Mouse (Mus musculus) telencephalon, adult 2 months (tissue): Measurements from ENCODE around the gene 1700024G13Rik.

Experiments used
- DNase-seq: peaks from one replicate; pipeline ENCODE4 v3.0.0-alpha.2; 2011; ENCODE audit warnings: low read depth, low spot score

1700024G13Rik gene

DNA sequence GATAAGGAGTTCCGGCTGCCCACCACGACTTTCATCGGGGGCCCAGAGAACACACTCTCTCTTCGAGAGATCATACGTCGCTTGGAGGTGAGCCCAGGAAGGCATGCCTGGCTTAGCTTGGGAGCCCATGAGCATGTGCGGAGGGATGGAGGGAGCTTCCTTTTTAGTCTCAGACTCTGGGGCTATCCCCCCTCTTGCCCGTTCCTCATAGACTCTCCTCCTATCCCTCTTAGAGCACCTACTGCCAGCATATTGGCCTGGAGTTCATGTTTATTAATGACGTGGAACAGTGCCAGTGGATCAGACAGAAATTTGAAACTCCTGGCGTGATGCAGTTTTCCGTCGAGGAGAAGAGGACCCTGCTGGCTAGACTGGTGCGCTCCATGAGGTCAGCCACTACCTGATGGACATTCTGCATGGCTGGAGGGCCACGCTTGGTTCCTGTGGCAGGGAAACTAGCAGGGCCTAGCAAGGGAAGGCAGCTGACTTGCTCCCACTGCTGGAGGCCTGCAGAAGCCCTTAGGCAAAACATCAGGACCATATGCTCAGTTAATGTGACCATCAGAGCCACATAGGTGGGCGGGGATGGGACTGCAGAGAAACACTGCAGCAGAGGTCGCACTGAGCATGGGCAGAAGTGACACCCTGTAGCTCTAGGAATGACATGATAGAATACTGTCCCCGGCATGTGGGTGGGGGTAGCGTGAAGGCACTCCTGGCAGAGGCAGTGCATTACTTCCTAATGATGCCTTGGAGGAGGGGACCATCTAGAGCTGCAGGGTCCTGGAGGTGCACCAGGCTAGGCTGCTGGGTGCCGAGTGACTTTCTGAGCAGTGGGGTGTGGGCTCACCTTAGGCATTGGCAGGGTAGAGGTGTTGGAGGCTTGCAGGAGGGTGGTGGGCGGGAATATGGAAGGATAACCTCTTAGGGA is 55.4 kb downstream of the 1700024G13Rik start:
- DNase-seq, result no peak

DNA sequence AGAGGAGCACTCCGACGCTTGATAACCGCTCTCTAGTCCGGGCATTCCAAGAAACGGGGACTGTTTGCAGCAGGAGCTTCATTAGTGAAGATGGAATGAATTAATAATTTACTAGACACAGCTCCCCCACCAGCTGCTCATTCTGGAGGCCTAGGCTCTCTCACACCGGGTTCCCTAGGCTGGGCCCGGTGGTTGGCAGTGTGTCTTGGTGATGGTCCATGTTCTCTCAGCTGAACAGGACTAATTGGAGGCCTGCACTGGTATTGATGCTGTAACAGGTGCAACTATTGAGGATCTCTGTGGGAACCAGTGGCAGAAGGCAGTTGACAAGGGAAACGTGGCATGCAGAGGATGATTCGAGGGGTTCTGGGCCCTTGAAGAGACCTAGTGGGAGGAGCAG is 60.8 kb downstream of the 1700024G13Rik start:
- DNase-seq, result no peak
